Mouse (Mus musculus): ENCODE results near the gene Rplp1. TPM values are rescaled to one million over a fixed set of nuclear protein-coding genes. Genes with fewer than 3 reads are reported as not detected.

Rplp1 gene
- total and polyA plus RNA-seq, 2 experiments from 2014 or later, result 891 to 5,254 TPM

GRCm38 (mm10) chr9:61954707-61955106 is 40.4 kb upstream of the Rplp1 start:
- Histone ChIP-seq H3K36me3 (replicated peaks; ENCODE audit: control insufficient read depth, insufficient read depth, low read length) (no peaks in the 10 kb centered on the region), H3K27ac (ENCODE audit: low read depth) (no peak overlapping the region), H3K4me3 (ENCODE audit: low read depth, low read length) (no peak overlapping the region), H3K4me2 (ENCODE audit: low read depth, low read length) (no peak overlapping the region), H3K9ac (replicated peaks; ENCODE audit: low read depth, low read length) (no peak overlapping the region), H3K4me1 (ENCODE audit: control insufficient read depth, insufficient read depth) (no peaks in the 10 kb centered on the region), H3K9me3 (replicated peaks; ENCODE audit: control insufficient read depth, low read length) (no peaks in the 10 kb centered on the region), H3K27me3 (ENCODE audit: control insufficient read depth, insufficient read depth, low read length) (no peaks in the 10 kb centered on the region)
- ATAC-seq (ENCODE audit: insufficient read depth, low read depth), result no peak
- TF ChIP-seq CTCF (IDR thresholded peaks at IDR 0.05; ENCODE audit: low read depth) (no peak), EP300 (IDR thresholded peaks at IDR 0.05; ENCODE audit: low read depth) (no peak)
- no peak for DNase-seq (ENCODE audit: low spot score)

- WGBS, result 40% methylated on average over 7 of the region's 7 CpGs
Observed at GRCm38 (mm10) chr9:61952241-61952640, 37.9 kb upstream of the Rplp1 start.

DNA sequence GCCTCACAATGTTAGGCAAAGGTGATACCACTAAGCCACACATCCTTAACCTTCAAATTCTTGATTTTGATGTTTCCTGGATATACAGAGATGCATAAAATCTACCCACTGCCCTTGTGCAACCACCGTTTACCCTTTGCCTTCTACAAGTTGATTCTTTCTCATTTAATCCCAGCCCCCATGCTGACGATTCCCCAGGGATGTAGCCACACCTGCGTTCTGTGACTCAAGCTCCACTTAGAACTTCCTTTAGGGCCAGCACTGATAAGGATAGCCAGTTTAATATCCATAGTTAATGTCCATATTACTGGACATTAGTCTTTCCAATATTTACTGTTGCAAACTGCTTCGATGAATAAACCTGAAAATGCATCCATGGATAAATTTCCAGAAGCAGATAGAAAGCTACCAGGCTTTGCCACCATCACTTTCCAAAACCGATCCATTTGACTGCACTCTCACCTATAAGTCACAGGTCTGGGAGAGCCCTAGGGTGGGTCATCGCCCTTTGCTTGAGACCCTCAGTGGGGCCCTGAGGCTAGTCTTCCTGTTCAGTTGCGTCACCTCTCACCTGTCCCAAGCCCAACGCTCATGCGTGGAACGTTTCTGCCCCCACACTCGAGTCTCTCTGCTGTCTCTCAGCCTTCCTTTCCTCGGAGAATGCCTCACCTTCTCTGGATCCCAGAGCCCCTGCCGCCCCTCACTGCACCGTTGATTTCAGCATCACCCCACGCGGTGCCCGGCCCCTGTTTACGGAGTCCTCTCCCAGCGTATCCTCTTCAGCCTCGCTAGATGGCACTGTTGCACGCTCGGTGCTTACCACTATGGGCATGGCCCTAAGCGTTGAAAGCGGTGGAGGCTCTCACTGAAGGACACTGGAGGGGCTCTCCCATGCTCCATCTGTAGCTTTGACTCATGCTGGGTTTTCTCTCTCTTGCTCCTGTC is 33.3 kb upstream of the Rplp1 start:
- Histone ChIP-seq H3K36me3 (replicated peaks; ENCODE audit: control insufficient read depth, insufficient read depth, low read length) (peaks cover 8% of the 10 kb centered on the region), H3K4me3 (ENCODE audit: low read depth, low read length) (peak overlapping the region; percentile 76), H3K4me2 (ENCODE audit: low read depth, low read length) (peak overlapping the region; percentile 93), H3K9ac (replicated peaks; ENCODE audit: low read depth, low read length) (peak overlapping the region; percentile 12; the same call in 1 of the 2 replicates), H3K4me1 (ENCODE audit: control insufficient read depth, insufficient read depth) (0 out of 2 replicates have a peak, but pooled peaks cover 7% of the 10 kb centered on the region), H3K9me3 (replicated peaks; ENCODE audit: control insufficient read depth, low read length) (no peaks in the 10 kb centered on the region), H3K27me3 (ENCODE audit: control insufficient read depth, insufficient read depth, low read length) (no peaks in the 10 kb centered on the region), H3K27ac (ENCODE audit: low read depth) (peak overlapping the region; percentile 55)
- peak; percentile 89 for DNase-seq (ENCODE audit: low spot score)
- 8% methylated on average over 24 of the region's 24 CpGs for WGBS
- peak; percentile 80 for ATAC-seq (ENCODE audit: insufficient read depth, low read depth)
- TF ChIP-seq CTCF (IDR thresholded peaks at IDR 0.05; ENCODE audit: low read depth) (peak; percentile 94), EP300 (IDR thresholded peaks at IDR 0.05; ENCODE audit: low read depth) (no peak)

More at GRCm38 (mm10) chr9:61952241-61952640, 37.9 kb upstream of the Rplp1 start:
- Histone ChIP-seq H3K4me1 (ENCODE audit: control insufficient read depth, insufficient read depth) (0 out of 2 replicates have a peak, but pooled peaks cover 7% of the 10 kb centered on the region), H3K36me3 (replicated peaks; ENCODE audit: control insufficient read depth, insufficient read depth, low read length) (no peaks in the 10 kb centered on the region), H3K4me2 (ENCODE audit: low read depth, low read length) (no peak overlapping the region), H3K9ac (replicated peaks; ENCODE audit: low read depth, low read length) (no peak overlapping the region), H3K9me3 (replicated peaks; ENCODE audit: control insufficient read depth, low read length) (no peaks in the 10 kb centered on the region), H3K4me3 (ENCODE audit: low read depth, low read length) (no peak overlapping the region), H3K27ac (ENCODE audit: low read depth) (no peak overlapping the region), H3K27me3 (ENCODE audit: control insufficient read depth, insufficient read depth, low read length) (no peaks in the 10 kb centered on the region)
- TF ChIP-seq CTCF (IDR thresholded peaks at IDR 0.05; ENCODE audit: low read depth) (no peak), EP300 (IDR thresholded peaks at IDR 0.05; ENCODE audit: low read depth) (no peak)
- ATAC-seq (ENCODE audit: insufficient read depth, low read depth) (no peak), DNase-seq (ENCODE audit: low spot score) (no peak)

- peak; percentile 91 for DNase-seq (ENCODE audit: low spot score)
- peak; percentile 95 for ATAC-seq (ENCODE audit: insufficient read depth, low read depth)
- 0 out of 2 replicates have a peak, but pooled peaks have one; percentile 12 for TF ChIP-seq EP300 (IDR thresholded peaks at IDR 0.05; ENCODE audit: low read depth)
- peak; percentile 65 for TF ChIP-seq CTCF (IDR thresholded peaks at IDR 0.05; ENCODE audit: low read depth)
- peak within 1 kb of the TSS; percentile 59 for H3K9ac ChIP-seq (replicated peaks; ENCODE audit: low read depth, low read length)
- peak within 1 kb of the TSS; percentile 76 for H3K4me3 ChIP-seq (ENCODE audit: low read depth, low read length)
- peak within 1 kb of the TSS; percentile 55 for H3K27ac ChIP-seq (ENCODE audit: low read depth)
- WGBS, result under 1% methylated on average over 44 of the region's 44 CpGs
- H3K4me1 ChIP-seq (ENCODE audit: control insufficient read depth, insufficient read depth), result 0 out of 2 replicates have a peak, but pooled peaks cover 7% of the 10 kb centered on the region
- H3K4me2 ChIP-seq (ENCODE audit: low read depth, low read length), result peak within 1 kb of the TSS; percentile 93
- H3K9me3 ChIP-seq (replicated peaks; ENCODE audit: control insufficient read depth, low read length), result no peaks in the 10 kb centered on the region
- H3K36me3 ChIP-seq (replicated peaks; ENCODE audit: control insufficient read depth, insufficient read depth, low read length), result peaks cover 16% of the 10 kb centered on the region
- H3K27me3 ChIP-seq (ENCODE audit: control insufficient read depth, insufficient read depth, low read length), result no peaks in the 10 kb centered on the region
Observed at GRCm38 (mm10) chr9:61946623-61947401, 32.5 kb upstream of the Rplp1 start, which contains the start of gene Kif23. Gene Kif23, minus strand, starts transcription at chr9:61946774.

DNA sequence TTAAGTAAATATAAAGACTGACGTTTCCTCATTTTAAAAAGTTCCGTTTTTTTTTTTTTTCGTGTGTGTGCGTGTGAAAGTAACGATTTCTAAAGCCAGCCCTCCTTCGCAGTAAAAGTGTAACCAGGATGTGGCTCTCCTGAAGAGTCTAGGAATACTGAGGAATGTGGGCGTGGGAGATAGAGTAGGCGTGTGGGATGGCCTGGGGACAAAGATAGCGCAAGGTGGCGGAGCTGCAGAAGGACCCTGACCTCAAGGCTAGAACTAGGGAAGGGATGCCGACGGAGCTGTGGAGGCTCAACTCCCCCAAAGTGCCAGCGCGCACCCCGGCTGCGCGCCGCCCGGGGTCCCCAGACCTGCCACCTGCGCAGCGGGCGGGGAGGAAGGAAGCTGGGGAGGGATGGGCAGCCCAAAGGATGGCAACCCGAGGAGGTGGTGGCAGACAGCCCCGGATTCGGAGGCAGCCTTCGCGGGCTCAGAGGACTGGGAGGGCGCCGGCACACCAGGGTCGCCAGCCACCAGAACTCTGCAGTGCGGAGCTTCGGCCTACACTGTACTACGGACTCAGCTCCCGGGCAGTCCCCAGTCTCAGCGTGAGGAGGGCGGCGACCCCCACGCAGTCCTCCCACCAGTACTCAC is 31.8 kb upstream of the Rplp1 start:
- DNase-seq (ENCODE audit: low spot score) (peak; percentile 14), ATAC-seq (ENCODE audit: insufficient read depth, low read depth) (peak; percentile 61)
- peak overlapping the region; percentile 59 for H3K9ac ChIP-seq (replicated peaks; ENCODE audit: low read depth, low read length)
- WGBS, result under 1% methylated on average over 37 of the region's 38 CpGs
- no peaks in the 10 kb centered on the region for H3K9me3 ChIP-seq (replicated peaks; ENCODE audit: control insufficient read depth, low read length)
- H3K4me3 ChIP-seq (ENCODE audit: low read depth, low read length), result peak overlapping the region; percentile 76
- peaks cover 23% of the 10 kb centered on the region for H3K36me3 ChIP-seq (replicated peaks; ENCODE audit: control insufficient read depth, insufficient read depth, low read length)
- H3K27ac ChIP-seq (ENCODE audit: low read depth), result peak overlapping the region; percentile 50
- no peaks in the 10 kb centered on the region for H3K27me3 ChIP-seq (ENCODE audit: control insufficient read depth, insufficient read depth, low read length)
- TF ChIP-seq CTCF (IDR thresholded peaks at IDR 0.05; ENCODE audit: low read depth) (no peak), EP300 (IDR thresholded peaks at IDR 0.05; ENCODE audit: low read depth) (no peak)
- H3K4me1 ChIP-seq (ENCODE audit: control insufficient read depth, insufficient read depth), result peaks cover 7% of the 10 kb centered on the region; the same call in 1 of the 2 replicates
- H3K4me2 ChIP-seq (ENCODE audit: low read depth, low read length), result peak overlapping the region; percentile 93

All from heart, postnatal 0 days (tissue).